In genomic region chr3:126597161-126597595, GRCm38 (mm10) we compare ENCODE assay signal across 7 mouse cellular contexts. TPM values are rescaled to one million over a fixed set of nuclear protein-coding genes. Genes with fewer than 3 reads are reported as not detected.
DNase-seq lines count a peak whose midpoint lies in the region; ATAC-seq and TF ChIP-seq lines count a peak whose summit lies in the region.

No protein-coding gene starts in this region.

- ATAC-seq in activated CD4-positive, CD25-positive, alpha-beta regulatory T cell, adult 4 months, result peak; percentile 2
- peak; percentile 52 for ATAC-seq in granulocyte monocyte progenitor cell, adult 5-6 weeks (replicated peaks; ENCODE audit: poor library complexity, severe bottlenecking)
- peak; percentile 74 for ATAC-seq in intestine, embryonic 16.5 days
- peak; percentile 66 for ATAC-seq in limb, embryonic 15.5 days (ENCODE audit: insufficient number of reproducible peaks, low FRiP score, low TSS enrichment, low read depth)
- ATAC-seq in midbrain, embryonic 14.5 days (ENCODE audit: low FRiP score, low TSS enrichment), result peak; percentile 61

- TF ChIP-seq CTCF in spleen, adult 2 months (IDR thresholded peaks at IDR 0.05; ENCODE audit: extremely low read depth, insufficient read depth, insufficient read length, insufficient replicate concordance), result no peak

- H3K36me3 ChIP-seq in intestine, embryonic 16.5 days (ENCODE audit: control insufficient read depth, insufficient read depth, low read length), result no peaks in the 10 kb centered on the region
- H3K36me3 ChIP-seq in limb, embryonic 15.5 days, result 0 out of 2 replicates have a peak, but pooled peaks cover 7% of the 10 kb centered on the region
- no peaks in the 10 kb centered on the region for H3K36me3 ChIP-seq in midbrain, embryonic 14.5 days (ENCODE audit: control insufficient read depth, insufficient read depth, low read length)
- peaks cover 7% of the 10 kb centered on the region for H3K36me3 ChIP-seq in spleen, adult 2 months (ENCODE audit: control insufficient read depth, insufficient read depth, low read length)

- no peaks in the 10 kb centered on the region for H3K9me3 ChIP-seq in intestine, embryonic 16.5 days (ENCODE audit: control insufficient read depth, low read length)
- no peaks in the 10 kb centered on the region for H3K9me3 ChIP-seq in limb, embryonic 15.5 days
- no peaks in the 10 kb centered on the region for H3K9me3 ChIP-seq in midbrain, embryonic 14.5 days (ENCODE audit: control insufficient read depth, low read length)

- H3K4me2 ChIP-seq in intestine, embryonic 16.5 days (ENCODE audit: low read depth, low read length), result peak overlapping the region; percentile 86
- H3K4me2 ChIP-seq in limb, embryonic 15.5 days, result peak overlapping the region; percentile 91
- peak overlapping the region; percentile 91 for H3K4me2 ChIP-seq in midbrain, embryonic 14.5 days (ENCODE audit: low read length)

- peak overlapping the region; percentile 100 for H3K27ac ChIP-seq in intestine, embryonic 16.5 days (ENCODE audit: low read length)
- H3K27ac ChIP-seq in limb, embryonic 15.5 days, result peak overlapping the region; percentile 98
- peak overlapping the region; percentile 95 for H3K27ac ChIP-seq in midbrain, embryonic 14.5 days (replicated peaks; ENCODE audit: low read depth, low read length)
- H3K27ac ChIP-seq in spleen, adult 2 months (ENCODE audit: insufficient read depth, low read length), result peak overlapping the region; percentile 98

- peak; percentile 87 for DNase-seq in embryo, embryonic 11 days
- no peak for DNase-seq in midbrain, embryonic 14.5 days
- peak in 1 of 2 experiments; percentile 72 for DNase-seq in spleen, adult 2 months (ENCODE audit: low read depth in 1 of 2, low spot score in 2 of 2)

- H3K9ac ChIP-seq in intestine, embryonic 16.5 days (ENCODE audit: low read depth, low read length), result peak overlapping the region; percentile 92
- H3K9ac ChIP-seq in limb, embryonic 15.5 days, result peak overlapping the region; percentile 93
- H3K9ac ChIP-seq in midbrain, embryonic 14.5 days (replicated peaks; ENCODE audit: low read length), result peak overlapping the region; percentile 86

- H3K4me1 ChIP-seq in intestine, embryonic 16.5 days (ENCODE audit: control insufficient read depth, insufficient read depth, low read length), result peaks cover 6% of the 10 kb centered on the region
- H3K4me1 ChIP-seq in limb, embryonic 15.5 days, result peaks cover 10% of the 10 kb centered on the region
- 0 out of 2 replicates have a peak, but pooled peaks cover 3% of the 10 kb centered on the region for H3K4me1 ChIP-seq in midbrain, embryonic 14.5 days (ENCODE audit: control insufficient read depth, insufficient read depth, low read length)
- no peaks in the 10 kb centered on the region for H3K4me1 ChIP-seq in spleen, adult 2 months (ENCODE audit: control insufficient read depth, insufficient read depth, insufficient read length)

- under 1% methylated on average over 48 of the region's 51 CpGs for WGBS in intestine, embryonic 16.5 days
- 0% methylated on average over 44 of the region's 51 CpGs for WGBS in limb, embryonic 15.5 days
- WGBS in midbrain, embryonic 14.5 days, result under 1% methylated on average over 48 of the region's 51 CpGs
- under 1% methylated on average over 51 of the region's 51 CpGs for WGBS in spleen, adult 2 months

- TF ChIP-seq POLR2A in spleen, adult 2 months (IDR thresholded peaks at IDR 0.05; ENCODE audit: low read depth, low read length), result no peak

- peak overlapping the region; percentile 83 for H3K4me3 ChIP-seq in intestine, embryonic 16.5 days (ENCODE audit: low read length)
- peak overlapping the region; percentile 92 for H3K4me3 ChIP-seq in limb, embryonic 15.5 days
- H3K4me3 ChIP-seq in midbrain, embryonic 14.5 days (replicated peaks; ENCODE audit: low read depth, low read length), result peak overlapping the region; percentile 85
- peak overlapping the region; percentile 86 for H3K4me3 ChIP-seq in spleen, adult 2 months (ENCODE audit: extremely low read depth, insufficient read depth, insufficient read length)

- no peaks in the 10 kb centered on the region for H3K27me3 ChIP-seq in intestine, embryonic 16.5 days (replicated peaks; ENCODE audit: control insufficient read depth, insufficient read depth, low read length)
- no peaks in the 10 kb centered on the region for H3K27me3 ChIP-seq in limb, embryonic 15.5 days
- no peaks in the 10 kb centered on the region for H3K27me3 ChIP-seq in midbrain, embryonic 14.5 days (ENCODE audit: control insufficient read depth, insufficient read depth, low read length)
- no peaks in the 10 kb centered on the region for H3K27me3 ChIP-seq in spleen, adult 2 months (ENCODE audit: control insufficient read depth, insufficient read depth, low read length)

RNA-seq across cellular contexts. Expression of gene Camk2d, which starts 1.1 kb away (rescaled TPM):
- polyA plus RNA-seq in activated CD4-positive, CD25-positive, alpha-beta regulatory T cell, adult 4 months (2017; shearing (Covaris generic)), result 10 to 100 TPM; 41.6 to 80.5 TPM
- 11.8 and 14.5 TPM in 2 replicates for total RNA-seq in granulocyte monocyte progenitor cell, adult 5-6 weeks (2014; fragmentation: Nextera tagmentation)
- total RNA-seq in granulocyte monocyte progenitor cell, adult 5-6 weeks (2017), result 8.6 and 14.9 TPM in 2 replicates
- polyA plus RNA-seq in intestine, embryonic 16.5 days (2015; fragmentation: Nextera tagmentation; extraction: Ambion mirVana), result 37.6 and 40.3 TPM in 2 replicates
- polyA plus RNA-seq in limb, embryonic 15.5 days (2015; fragmentation: Nextera tagmentation; extraction: Ambion mirVana), result 31.3 and 32.4 TPM in 2 replicates
- 51.5 and 58.7 TPM in 2 replicates for polyA plus RNA-seq in midbrain, embryonic 14.5 days (2014; fragmentation: Nextera tagmentation; extraction: Ambion mirVana)
- polyA plus RNA-seq in spleen, adult 2 months (2012; rRNA removed), result 43.4 and 54.7 TPM in 2 replicates

Comparison
In these comparisons a context has a peak if more than half of its experiments do, and no peak if none do; other contexts are left out.
1. ATAC-seq: peak in every context shown above with its lines; median percentile 74 in intestine, embryonic 16.5 days; 66 in limb, embryonic 15.5 days; 61 in midbrain, embryonic 14.5 days; 52 in granulocyte monocyte progenitor cell, adult 5-6 weeks; 2 in activated CD4-positive, CD25-positive, alpha-beta regulatory T cell, adult 4 months.